Mouse (Mus musculus) C2C12 (cell line): ENCODE results near the gene Rhox3a2. TPM values are rescaled to one million over a fixed set of nuclear protein-coding genes. Genes with fewer than 3 reads are reported as not detected.
"Not testable (repeated sequence)": the region's sequence is repeated elsewhere in the genome, so short reads cannot be mapped to it uniquely, and the experiment has no call there.

Experiments used
- H3K27me3 ChIP-seq: one replicate; pipeline ENCODE4 v1.6.1; 2011; ENCODE audit not compliant: control insufficient read depth, insufficient read depth, insufficient read length
- H3K36me3 ChIP-seq: one replicate; pipeline ENCODE4 v1.6.1; 2011; ENCODE audit not compliant: control insufficient read depth, insufficient read depth
- H3K4me3 ChIP-seq: one replicate; pipeline ENCODE4 v1.5.1; 2011; ENCODE audit warnings: mild to moderate bottlenecking, control low read depth; ENCODE audit not compliant: poor library complexity, insufficient read depth, severe bottlenecking
- H3K79me2 ChIP-seq: one replicate; pipeline ENCODE4 v1.6.1; 2011; ENCODE audit not compliant: control insufficient read depth, insufficient read depth
- H3K79me3 ChIP-seq: one replicate; pipeline ENCODE4 v1.6.1; 2011; ENCODE audit warnings: low read depth, control low read depth
- H3ac ChIP-seq: one replicate; pipeline ENCODE3; 2011; ENCODE audit warnings: low read depth; ENCODE audit not compliant: control insufficient read depth, insufficient read length
- long read RNA-seq, 2 experiments: library from polyadenylated mRNA; unstranded; transcript quantifications; one replicate each; pipeline ENCODE4 v2.0.0; 2019 to 2020
- polyA plus RNA-seq: library from polyadenylated mRNA; unstranded; fragments of >200 nt; fragmentation: generic; extraction: Trizol; gene quantifications from one replicate; pipeline ENCODE4 v1.2.1, GENCODE M21; 2012; ENCODE audit warnings: missing spikeins

Rhox3a2 gene
- polyA plus RNA-seq: not detected
- long read RNA-seq, experiment 1: 0 reads
- long read RNA-seq, experiment 2: 0 reads

GRCm38 (mm10) chrX:37379728-37380127, at the start of gene Rhox3a2:
TSS of gene Rhox3a2 (plus strand) at chrX:37380028.
- not testable (repeated sequence) for H3K79me3 ChIP-seq, H3K27me3 ChIP-seq, H3ac ChIP-seq, H3K36me3 ChIP-seq, H3K79me2 ChIP-seq, H3K4me3 ChIP-seq

- not testable (repeated sequence) for H3K27me3 ChIP-seq, H3K4me3 ChIP-seq, H3K36me3 ChIP-seq, H3ac ChIP-seq, H3K79me3 ChIP-seq, H3K79me2 ChIP-seq
Measured at GRCm38 (mm10) chrX:37390548-37390947, 10.7 kb downstream of the Rhox3a2 start, which contains the start of gene Rhox4a2. TSS of gene Rhox4a2 (plus strand) at chrX:37390848.

- H3K79me2 ChIP-seq, H3ac ChIP-seq, H3K27me3 ChIP-seq, H3K79me3 ChIP-seq, H3K36me3 ChIP-seq, H3K4me3 ChIP-seq: not testable (repeated sequence)
Measured at GRCm38 (mm10) chrX:37411767-37412166, 31.9 kb downstream of the Rhox3a2 start, which contains the start of gene Rhox2b. TSS of gene Rhox2b (plus strand) at chrX:37412067.

GRCm38 (mm10) chrX:37432194-37432593, 52.4 kb downstream of the Rhox3a2 start, which contains the start of gene Rhox4b:
TSS of gene Rhox4b (plus strand) at chrX:37432494.
- H3K27me3 ChIP-seq, H3K4me3 ChIP-seq, H3ac ChIP-seq, H3K79me2 ChIP-seq, H3K36me3 ChIP-seq, H3K79me3 ChIP-seq: not testable (repeated sequence)

Other genes starting within 250 kb of the Rhox3a2 start
- 0.04 TPM for gene Akap14, start 211.2 kb upstream of the Rhox3a2 start, polyA plus RNA-seq
- 254 TPM for gene Ndufa1, start 188.9 kb upstream of the Rhox3a2 start, polyA plus RNA-seq
- gene Rnf113a1, start 188.8 kb upstream of the Rhox3a2 start, polyA plus RNA-seq: 4.5 TPM
- gene Gm9, start 169.0 kb upstream of the Rhox3a2 start, polyA plus RNA-seq: not detected
- not detected for gene Rhox1, start 157.8 kb upstream of the Rhox3a2 start, polyA plus RNA-seq
- not detected for gene Rhox2a, start 135.1 kb upstream of the Rhox3a2 start, polyA plus RNA-seq
- not detected for gene Rhox3a, start 130.1 kb upstream of the Rhox3a2 start, polyA plus RNA-seq
- gene Rhox4a, start 114.7 kb upstream of the Rhox3a2 start, polyA plus RNA-seq: not detected
- gene Rhox4a2, start 10.8 kb downstream of the Rhox3a2 start, polyA plus RNA-seq: not detected
- not detected for gene Rhox2b, start 32.0 kb downstream of the Rhox3a2 start, polyA plus RNA-seq
- not detected for gene Rhox4b, start 52.5 kb downstream of the Rhox3a2 start, polyA plus RNA-seq
- not detected for gene Rhox2c, start 73.7 kb downstream of the Rhox3a2 start, polyA plus RNA-seq
- gene Rhox3c, start 78.6 kb downstream of the Rhox3a2 start, polyA plus RNA-seq: not detected
- not detected for gene Rhox4c, start 100.3 kb downstream of the Rhox3a2 start, polyA plus RNA-seq
- gene Rhox2d, start 113.4 kb downstream of the Rhox3a2 start, polyA plus RNA-seq: not detected
- gene Rhox4d, start 134.3 kb downstream of the Rhox3a2 start, polyA plus RNA-seq: not detected
- gene Rhox2e, start 150.4 kb downstream of the Rhox3a2 start, polyA plus RNA-seq: not detected
- not detected for gene Rhox3e, start 162.0 kb downstream of the Rhox3a2 start, polyA plus RNA-seq
- not detected for gene Rhox4e, start 177.4 kb downstream of the Rhox3a2 start, polyA plus RNA-seq
- gene Rhox2f, start 191.4 kb downstream of the Rhox3a2 start, polyA plus RNA-seq: not detected
- not detected for gene Rhox3f, start 201.0 kb downstream of the Rhox3a2 start, polyA plus RNA-seq
- not detected for gene Rhox4f, start 227.7 kb downstream of the Rhox3a2 start, polyA plus RNA-seq
- gene Rhox3g, start 248.6 kb downstream of the Rhox3a2 start, polyA plus RNA-seq: not detected